Mouse (Mus musculus): Measurements from ENCODE around the gene Nr2c2.

DNA sequence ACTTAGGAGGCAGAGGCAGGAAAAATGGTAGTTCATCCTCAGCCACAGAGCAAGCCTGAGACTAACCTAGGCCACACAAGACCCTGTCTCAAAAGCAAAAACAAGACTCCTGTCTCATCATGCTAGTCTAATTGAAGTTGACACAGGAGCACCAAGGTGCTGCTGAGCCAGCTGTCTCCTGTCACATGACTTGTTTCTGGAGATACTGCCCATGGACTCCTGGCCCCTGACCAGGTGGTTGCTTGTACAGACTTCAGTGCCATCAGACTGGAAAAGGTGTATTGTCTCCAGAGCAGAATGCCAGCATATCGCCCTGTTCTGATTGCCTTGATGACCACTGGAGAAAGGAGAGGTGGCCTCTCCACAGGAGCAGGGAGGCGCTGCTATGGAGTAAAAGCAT lies 10.5 kb upstream of the Nr2c2 start:
- no peak for TF ChIP-seq CTCF (IDR thresholded peaks at IDR 0.05; ENCODE audit: low read depth)
- no peak for TF ChIP-seq EP300 (IDR thresholded peaks at IDR 0.05; ENCODE audit: low read depth)

All from liver, postnatal 0 days (tissue).